Mouse (Mus musculus): Measurements from ENCODE around the gene Mfrp. TPM values are rescaled to one million over a fixed set of nuclear protein-coding genes. Genes with fewer than 3 reads are reported as not detected.

The Mfrp gene
- polyA plus RNA-seq (2014; fragmentation: Illumina TruSeq; extraction: RNeasy Lipid Tissue Mini Kit (QIAGEN cat#74804); ENCODE audit: low read depth, low replicate concordance): 63.7 TPM

GRCm38 (mm10) chr9:44101490-44101889 lies at the start of gene Mfrp:
Gene Mfrp, plus strand, starts transcription at chr9:44101729.

GRCm38 (mm10) chr9:44066785-44067225 lies 34.7 kb upstream of the Mfrp start, which contains the start of gene Usp2:
Gene Usp2, plus strand, starts transcription at chr9:44067021.

DNA sequence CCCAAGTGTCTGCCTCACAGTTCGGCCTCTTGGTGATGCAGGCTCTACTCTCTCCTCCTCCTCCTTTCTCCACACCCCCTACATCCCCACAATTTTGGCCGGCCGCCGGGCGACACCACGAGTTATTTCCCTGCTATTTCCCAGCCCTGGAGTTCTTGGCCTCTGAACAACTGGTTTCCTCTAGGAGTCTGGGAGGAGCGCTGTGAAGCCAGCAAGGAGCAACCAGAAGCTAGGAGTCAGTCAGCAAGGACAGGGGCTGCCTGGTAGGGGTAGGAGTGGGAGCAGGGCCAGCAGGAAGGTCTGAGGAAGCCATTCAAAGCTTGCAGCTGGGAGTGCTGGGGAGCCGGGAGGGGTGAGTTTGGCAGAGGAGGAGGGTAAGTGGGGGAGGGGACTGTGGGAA lies 5.6 kb downstream of the Mfrp start, which contains the start of gene C1qtnf5:
TSS of gene C1qtnf5 (plus strand) at position 136 of the 400 bp plus-strand sequence.

GRCm38 (mm10) chr9:44113105-44113789 lies 11.7 kb downstream of the Mfrp start, which contains the start of the genes Gm49380 and Rnf26:
Gene Gm49380, minus strand, starts transcription at chr9:44113500.
Gene Rnf26, minus strand, starts transcription at chr9:44113517.

GRCm38 (mm10) chr9:44134101-44134850 lies 32.7 kb downstream of the Mfrp start, which contains the start of gene Mcam:
Gene Mcam, plus strand, starts transcription at chr9:44134469.

Other genes with a start within 250 kb of the Mfrp start
- gene Thy1, start 58.3 kb upstream of the Mfrp start, polyA plus RNA-seq (2014; fragmentation: Illumina TruSeq; extraction: RNeasy Lipid Tissue Mini Kit (QIAGEN cat#74804); ENCODE audit: low read depth, low replicate concordance): 29.5 TPM
- 28.8 TPM for gene Usp2, start 34.7 kb upstream of the Mfrp start, polyA plus RNA-seq (2014; fragmentation: Illumina TruSeq; extraction: RNeasy Lipid Tissue Mini Kit (QIAGEN cat#74804); ENCODE audit: low read depth, low replicate concordance)
- gene C1qtnf5, start 5.5 kb downstream of the Mfrp start, polyA plus RNA-seq (2014; fragmentation: Illumina TruSeq; extraction: RNeasy Lipid Tissue Mini Kit (QIAGEN cat#74804); ENCODE audit: low read depth, low replicate concordance): 22.6 TPM
- gene Gm49380, start 11.8 kb downstream of the Mfrp start, polyA plus RNA-seq (2014; fragmentation: Illumina TruSeq; extraction: RNeasy Lipid Tissue Mini Kit (QIAGEN cat#74804); ENCODE audit: low read depth, low replicate concordance): 0.19 TPM
- 17.6 TPM for gene Rnf26, start 11.8 kb downstream of the Mfrp start, polyA plus RNA-seq (2014; fragmentation: Illumina TruSeq; extraction: RNeasy Lipid Tissue Mini Kit (QIAGEN cat#74804); ENCODE audit: low read depth, low replicate concordance)
- 166 TPM for gene Mcam, start 32.7 kb downstream of the Mfrp start, polyA plus RNA-seq (2014; fragmentation: Illumina TruSeq; extraction: RNeasy Lipid Tissue Mini Kit (QIAGEN cat#74804); ENCODE audit: low read depth, low replicate concordance)
- gene Cbl, start 132.3 kb downstream of the Mfrp start, polyA plus RNA-seq (2014; fragmentation: Illumina TruSeq; extraction: RNeasy Lipid Tissue Mini Kit (QIAGEN cat#74804); ENCODE audit: low read depth, low replicate concordance): 17.4 TPM
- 32.6 TPM for gene Ccdc153, start 138.9 kb downstream of the Mfrp start, polyA plus RNA-seq (2014; fragmentation: Illumina TruSeq; extraction: RNeasy Lipid Tissue Mini Kit (QIAGEN cat#74804); ENCODE audit: low read depth, low replicate concordance)
- 3.3 TPM for gene Pdzd3, start 149.7 kb downstream of the Mfrp start, polyA plus RNA-seq (2014; fragmentation: Illumina TruSeq; extraction: RNeasy Lipid Tissue Mini Kit (QIAGEN cat#74804); ENCODE audit: low read depth, low replicate concordance)
- 17.3 TPM for gene Nlrx1, start 166.9 kb downstream of the Mfrp start, polyA plus RNA-seq (2014; fragmentation: Illumina TruSeq; extraction: RNeasy Lipid Tissue Mini Kit (QIAGEN cat#74804); ENCODE audit: low read depth, low replicate concordance)
- gene Abcg4, start 186.9 kb downstream of the Mfrp start, polyA plus RNA-seq (2014; fragmentation: Illumina TruSeq; extraction: RNeasy Lipid Tissue Mini Kit (QIAGEN cat#74804); ENCODE audit: low read depth, low replicate concordance): 2.2 TPM
- 14.7 TPM for gene Hinfp, start 203.9 kb downstream of the Mfrp start, polyA plus RNA-seq (2014; fragmentation: Illumina TruSeq; extraction: RNeasy Lipid Tissue Mini Kit (QIAGEN cat#74804); ENCODE audit: low read depth, low replicate concordance)
- gene C2cd2l, start 218.6 kb downstream of the Mfrp start, polyA plus RNA-seq (2014; fragmentation: Illumina TruSeq; extraction: RNeasy Lipid Tissue Mini Kit (QIAGEN cat#74804); ENCODE audit: low read depth, low replicate concordance): 28.1 TPM
- 25.7 TPM for gene Dpagt1, start 224.3 kb downstream of the Mfrp start, polyA plus RNA-seq (2014; fragmentation: Illumina TruSeq; extraction: RNeasy Lipid Tissue Mini Kit (QIAGEN cat#74804); ENCODE audit: low read depth, low replicate concordance)
- 25.2 TPM for gene H2afx, start 233.0 kb downstream of the Mfrp start, polyA plus RNA-seq (2014; fragmentation: Illumina TruSeq; extraction: RNeasy Lipid Tissue Mini Kit (QIAGEN cat#74804); ENCODE audit: low read depth, low replicate concordance)
- 47.6 TPM for gene Hmbs, start 242.5 kb downstream of the Mfrp start, polyA plus RNA-seq (2014; fragmentation: Illumina TruSeq; extraction: RNeasy Lipid Tissue Mini Kit (QIAGEN cat#74804); ENCODE audit: low read depth, low replicate concordance)